Mouse (Mus musculus) heart, adult 2 months (tissue): ENCODE data around the gene Crebl2.

Experiments
- CTCF ChIP-seq: fragments of 200-600 bp; IDR thresholded peaks from 2 replicates; pipeline ENCODE4 v1.8.1; 2022; ENCODE audit warnings: antibody characterized with exemption, mild to moderate bottlenecking, moderate library complexity
- EP300 ChIP-seq: fragments of 200-500 bp; IDR thresholded peaks from 2 replicates; pipeline ENCODE4 v1.6.1; 2011; ENCODE audit warnings: low read depth, low read length, control low read depth; ENCODE audit not compliant: insufficient read depth
- POLR2A ChIP-seq: fragments of 200-500 bp; IDR thresholded peaks from 2 replicates; pipeline ENCODE4 v1.6.1; 2011; ENCODE audit warnings: mild to moderate bottlenecking, low read depth, low read length, control low read depth; ENCODE audit not compliant: insufficient read depth

GRCm38 (mm10) chr6:134854782-134855181 is 24.8 kb downstream of the Crebl2 start:
- TF ChIP-seq POLR2A: no peak
- TF ChIP-seq CTCF: no peak
- TF ChIP-seq EP300: no peak
